Mouse (Mus musculus): ENCODE results near the gene Gm21988. TPM values are rescaled to one million over a fixed set of nuclear protein-coding genes. Genes with fewer than 3 reads are reported as not detected.
A peak's percentile ranks its signal among the peaks of the same experiment; 100 is the strongest.

The Gm21988 gene
- polyA plus RNA-seq, 1 experiment, result not detected

DNA sequence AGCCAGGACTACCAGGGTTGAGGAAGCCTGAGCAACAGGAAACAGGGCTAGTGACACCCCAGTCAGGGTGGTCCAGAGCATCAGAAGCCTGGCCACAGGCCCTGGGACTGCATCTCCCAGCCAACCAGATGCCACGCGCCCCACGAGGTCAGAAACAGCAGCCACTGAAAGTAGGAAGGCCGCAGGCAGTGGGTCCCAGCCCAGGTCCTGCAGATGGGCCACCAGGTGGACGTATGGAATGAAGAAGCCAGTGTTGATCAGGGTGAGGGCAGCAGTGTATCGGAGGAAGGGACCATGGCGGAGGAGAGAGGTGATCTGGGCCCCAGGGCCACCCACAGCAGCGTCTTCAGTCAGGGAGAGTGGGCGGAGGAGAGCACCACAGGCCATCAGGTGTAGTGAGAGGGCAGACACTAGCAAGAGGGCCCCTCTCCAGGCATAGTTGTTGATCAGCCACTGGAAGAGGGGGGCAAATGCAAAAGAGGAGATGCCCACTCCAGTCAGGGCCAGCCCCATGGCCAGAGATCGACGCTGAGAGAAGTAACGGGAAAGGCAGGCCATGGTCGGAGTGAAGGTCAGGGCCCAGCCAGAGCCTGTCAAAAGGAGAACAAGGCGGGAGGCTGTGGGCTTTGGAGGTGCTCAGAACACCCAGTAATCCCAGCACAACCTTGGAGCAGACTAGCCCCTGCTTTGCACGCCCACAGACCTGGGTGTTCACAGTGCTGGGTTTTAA, 20.7 kb downstream of the Gm21988 start:
- 85% methylated on average over 15 of the region's 15 CpGs for WGBS
- Histone ChIP-seq H3K27ac (ENCODE audit: control insufficient read depth, insufficient read depth, low read depth, low read length, poor library complexity) (no peak overlapping the region), H3K4me3 (replicated peaks; ENCODE audit: control insufficient read depth, low read depth, low read length) (no peak overlapping the region), H3K4me1 (ENCODE audit: control insufficient read depth, insufficient read depth, low read length) (peaks cover 4% of the 10 kb centered on the region; the same call in 1 of the 2 replicates)
- TF ChIP-seq POLR2A (IDR thresholded peaks at IDR 0.05; ENCODE audit: borderline replicate concordance, control insufficient read depth, low read depth, low read length) (no peak), CTCF (IDR thresholded peaks at IDR 0.05; ENCODE audit: control insufficient read depth, insufficient read depth, low read length) (no peak)

DNA sequence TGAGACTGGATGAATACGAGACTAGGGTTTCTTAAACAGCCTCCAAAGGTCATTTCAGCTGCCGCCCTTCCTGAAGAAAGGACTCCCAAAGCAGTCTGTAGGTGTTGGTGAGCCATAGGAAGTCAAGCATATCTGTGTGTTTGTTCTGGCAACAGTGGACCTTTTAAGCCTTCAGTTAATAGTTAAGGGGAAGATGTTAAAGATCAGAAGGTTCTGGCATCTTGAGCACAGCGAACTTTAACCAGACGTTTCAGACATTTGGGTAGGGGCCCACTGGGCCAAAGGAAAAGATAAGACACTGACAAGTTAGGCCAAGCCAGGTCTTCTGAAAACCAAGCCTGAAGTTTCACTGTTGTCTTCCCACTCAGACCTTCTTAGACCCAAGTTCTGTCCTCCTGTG, 21.6 kb downstream of the Gm21988 start:
- Histone ChIP-seq H3K4me3 (replicated peaks; ENCODE audit: control insufficient read depth, low read depth, low read length) (no peak overlapping the region), H3K4me1 (ENCODE audit: control insufficient read depth, insufficient read depth, low read length) (peaks cover 1% of the 10 kb centered on the region; the same call in 1 of the 2 replicates), H3K27ac (ENCODE audit: control insufficient read depth, insufficient read depth, low read depth, low read length, poor library complexity) (no peak overlapping the region)
- WGBS, result 81% methylated on average over 4 of the region's 4 CpGs
- TF ChIP-seq CTCF (IDR thresholded peaks at IDR 0.05; ENCODE audit: control insufficient read depth, insufficient read depth, low read length) (no peak), POLR2A (IDR thresholded peaks at IDR 0.05; ENCODE audit: borderline replicate concordance, control insufficient read depth, low read depth, low read length) (no peak)

DNA sequence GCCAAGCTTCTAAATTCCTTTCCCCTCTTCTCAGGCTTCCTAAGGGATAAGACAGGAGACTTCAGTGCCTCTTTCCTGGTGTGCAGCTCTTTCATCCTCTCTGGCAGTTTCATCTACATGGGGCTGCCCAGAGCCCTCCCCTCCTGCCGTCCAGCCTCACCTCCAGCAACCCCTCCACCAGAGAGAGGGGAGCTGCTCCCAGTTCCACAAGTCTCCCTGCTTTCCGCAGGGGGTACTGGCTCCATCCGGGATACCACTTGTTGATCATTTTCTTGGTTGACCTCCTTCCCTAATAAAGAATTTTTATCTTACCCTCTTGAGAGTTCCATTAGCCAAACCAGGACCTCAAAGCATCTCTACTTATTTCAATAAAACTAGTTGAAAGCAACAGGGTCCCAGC, 23.5 kb downstream of the Gm21988 start:
- H3K4me1 ChIP-seq (ENCODE audit: control insufficient read depth, insufficient read depth, low read length), result 0 out of 2 replicates have a peak, but pooled peaks cover 1% of the 10 kb centered on the region
- no peak overlapping the region for H3K27ac ChIP-seq (ENCODE audit: control insufficient read depth, insufficient read depth, low read depth, low read length, poor library complexity)
- no peak for TF ChIP-seq CTCF (IDR thresholded peaks at IDR 0.05; ENCODE audit: control insufficient read depth, insufficient read depth, low read length)
- no peak for TF ChIP-seq POLR2A (IDR thresholded peaks at IDR 0.05; ENCODE audit: borderline replicate concordance, control insufficient read depth, low read depth, low read length)
- no peak overlapping the region for H3K4me3 ChIP-seq (replicated peaks; ENCODE audit: control insufficient read depth, low read depth, low read length)
- WGBS, result 79% methylated on average over 3 of the region's 3 CpGs

DNA sequence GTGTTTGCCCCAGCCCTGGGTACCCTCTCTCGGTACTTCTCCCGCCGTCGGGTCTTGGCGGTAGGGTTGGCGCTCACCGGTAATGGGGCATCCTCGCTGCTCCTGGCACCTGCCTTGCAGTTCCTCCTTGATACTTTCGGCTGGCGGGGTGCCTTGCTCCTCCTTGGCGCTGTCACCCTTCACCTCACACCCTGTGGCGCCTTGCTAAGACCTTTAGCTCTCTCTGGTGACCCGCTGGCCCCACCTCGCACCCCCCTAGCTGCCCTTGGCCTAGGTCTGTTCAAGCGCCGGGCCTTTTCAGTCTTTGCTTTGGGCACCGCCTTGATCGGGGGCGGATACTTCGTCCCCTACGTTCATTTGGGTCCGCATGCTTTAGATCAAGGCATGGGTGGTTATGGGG, 24.3 kb downstream of the Gm21988 start:
- no peak for TF ChIP-seq CTCF (IDR thresholded peaks at IDR 0.05; ENCODE audit: control insufficient read depth, insufficient read depth, low read length)
- TF ChIP-seq POLR2A (IDR thresholded peaks at IDR 0.05; ENCODE audit: borderline replicate concordance, control insufficient read depth, low read depth, low read length), result no peak
- Histone ChIP-seq H3K4me1 (ENCODE audit: control insufficient read depth, insufficient read depth, low read length) (0 out of 2 replicates have a peak, but pooled peaks cover 1% of the 10 kb centered on the region), H3K4me3 (replicated peaks; ENCODE audit: control insufficient read depth, low read depth, low read length) (no peak overlapping the region), H3K27ac (ENCODE audit: control insufficient read depth, insufficient read depth, low read depth, low read length, poor library complexity) (no peak overlapping the region)
- WGBS, result 36% methylated on average over 22 of the region's 22 CpGs

DNA sequence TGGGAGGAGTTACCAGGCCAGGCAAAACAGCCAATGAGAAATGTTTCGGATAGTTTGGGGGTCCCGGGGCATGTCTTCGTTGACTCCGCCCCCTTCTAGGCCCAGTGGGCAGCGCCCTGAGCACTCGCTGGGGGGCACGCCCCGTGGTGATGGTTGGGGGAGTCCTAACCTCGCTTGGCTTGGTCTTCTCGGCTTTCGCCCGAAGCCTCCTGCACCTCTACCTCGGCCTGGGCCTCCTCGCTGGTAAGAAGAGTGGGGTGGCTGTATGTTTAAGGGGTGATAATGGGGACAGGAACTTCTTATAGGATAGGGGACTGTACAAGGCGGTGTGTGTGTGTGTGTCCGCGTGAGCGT, 24.8 kb downstream of the Gm21988 start:
- Histone ChIP-seq H3K4me3 (replicated peaks; ENCODE audit: control insufficient read depth, low read depth, low read length) (no peak overlapping the region), H3K27ac (ENCODE audit: control insufficient read depth, insufficient read depth, low read depth, low read length, poor library complexity) (no peak overlapping the region), H3K4me1 (ENCODE audit: control insufficient read depth, insufficient read depth, low read length) (no peaks in the 10 kb centered on the region)
- 13% methylated on average over 18 of the region's 18 CpGs for WGBS
- no peak for TF ChIP-seq POLR2A (IDR thresholded peaks at IDR 0.05; ENCODE audit: borderline replicate concordance, control insufficient read depth, low read depth, low read length)
- TF ChIP-seq CTCF (IDR thresholded peaks at IDR 0.05; ENCODE audit: control insufficient read depth, insufficient read depth, low read length), result no peak

DNA sequence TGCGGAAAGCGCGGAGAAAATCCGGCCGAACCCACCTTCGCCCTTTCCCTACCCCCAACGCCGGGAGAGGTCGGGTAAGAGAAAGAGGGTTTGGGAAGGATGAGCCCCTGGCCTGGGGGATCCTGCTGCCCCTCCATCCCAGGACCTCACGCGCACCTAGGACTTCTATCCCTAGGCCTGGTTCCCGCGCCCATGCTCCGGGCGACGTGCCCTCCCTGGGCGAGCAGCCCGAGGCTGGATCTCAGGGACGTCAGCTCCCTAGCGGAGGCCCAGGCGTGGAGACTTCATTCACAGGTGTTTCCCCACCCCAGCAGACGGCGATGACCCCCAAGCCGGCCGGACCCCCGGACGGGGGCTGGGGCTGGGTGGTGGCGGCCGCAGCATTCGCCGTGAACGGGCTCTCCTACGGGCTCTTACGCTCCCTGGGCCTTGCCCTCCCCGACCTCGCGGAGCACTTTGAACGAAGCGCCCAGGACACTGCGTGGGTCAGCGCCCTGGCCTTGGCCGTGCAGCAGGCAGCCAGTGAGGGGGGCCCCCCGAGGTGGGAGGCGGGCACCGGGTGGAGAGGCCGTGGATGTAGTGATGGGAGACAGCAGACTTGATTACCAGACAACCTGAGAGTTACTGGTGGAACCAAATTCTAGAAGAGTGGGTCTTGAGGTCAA, 25.3 kb downstream of the Gm21988 start:
- Histone ChIP-seq H3K4me1 (ENCODE audit: control insufficient read depth, insufficient read depth, low read length) (no peaks in the 10 kb centered on the region), H3K27ac (ENCODE audit: control insufficient read depth, insufficient read depth, low read depth, low read length, poor library complexity) (no peak overlapping the region), H3K4me3 (replicated peaks; ENCODE audit: control insufficient read depth, low read depth, low read length) (no peak overlapping the region)
- no peak for TF ChIP-seq CTCF (IDR thresholded peaks at IDR 0.05; ENCODE audit: control insufficient read depth, insufficient read depth, low read length)
- TF ChIP-seq POLR2A (IDR thresholded peaks at IDR 0.05; ENCODE audit: borderline replicate concordance, control insufficient read depth, low read depth, low read length), result no peak
- 2% methylated on average over 46 of the region's 46 CpGs for WGBS

DNA sequence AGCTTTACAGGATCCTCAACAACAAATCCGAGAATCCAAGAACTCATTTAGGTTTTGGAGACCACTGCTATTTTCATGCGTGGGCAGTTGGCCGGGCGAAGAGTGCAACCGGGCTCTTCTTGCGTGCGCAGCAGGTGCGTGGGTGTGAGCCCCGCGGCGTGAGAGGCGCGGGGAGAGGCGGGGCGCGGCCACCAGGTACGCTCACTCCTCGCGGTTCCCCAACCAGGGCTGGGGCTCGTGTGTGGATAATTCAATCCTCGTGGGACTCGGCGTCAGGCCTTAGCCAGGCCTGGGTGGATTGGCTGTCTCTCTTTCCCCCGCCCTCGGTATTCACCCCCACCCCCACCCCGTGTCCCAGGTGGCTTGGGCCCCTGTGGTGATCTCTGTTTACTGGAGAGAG, 25.9 kb downstream of the Gm21988 start:
- TF ChIP-seq CTCF (IDR thresholded peaks at IDR 0.05; ENCODE audit: control insufficient read depth, insufficient read depth, low read length) (no peak), POLR2A (IDR thresholded peaks at IDR 0.05; ENCODE audit: borderline replicate concordance, control insufficient read depth, low read depth, low read length) (no peak)
- 7% methylated on average over 26 of the region's 26 CpGs for WGBS
- no peak overlapping the region for H3K4me3 ChIP-seq (replicated peaks; ENCODE audit: control insufficient read depth, low read depth, low read length)

DNA sequence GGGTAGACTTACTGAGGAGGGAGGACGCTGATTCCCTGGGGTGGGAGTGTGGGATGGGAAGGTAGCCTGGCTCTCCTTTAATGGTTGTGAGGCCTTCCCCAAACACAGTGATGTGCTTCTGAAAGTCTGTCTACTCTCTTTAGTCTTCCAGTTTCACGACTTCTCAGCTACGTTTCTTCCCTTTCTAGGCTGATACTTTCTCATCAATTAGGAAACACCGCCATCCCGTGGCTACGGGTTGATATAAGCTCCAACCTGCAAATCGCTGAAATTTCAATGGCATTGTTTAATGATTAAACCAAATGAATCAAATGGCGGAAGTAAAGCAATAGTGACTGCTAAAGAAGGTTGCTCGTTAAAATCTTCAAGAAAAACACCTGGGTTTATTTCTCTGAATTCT, 26.7 kb downstream of the Gm21988 start:
- H3K4me1 ChIP-seq (ENCODE audit: control insufficient read depth, insufficient read depth, low read length), result no peaks in the 10 kb centered on the region
- TF ChIP-seq POLR2A (IDR thresholded peaks at IDR 0.05; ENCODE audit: borderline replicate concordance, control insufficient read depth, low read depth, low read length), result no peak
- TF ChIP-seq CTCF (IDR thresholded peaks at IDR 0.05; ENCODE audit: control insufficient read depth, insufficient read depth, low read length), result 0 out of 2 replicates have a peak, but pooled peaks have one; percentile 19
- H3K27ac ChIP-seq (ENCODE audit: control insufficient read depth, insufficient read depth, low read depth, low read length, poor library complexity), result no peak overlapping the region
- H3K4me3 ChIP-seq (replicated peaks; ENCODE audit: control insufficient read depth, low read depth, low read length), result no peak overlapping the region
- 7% methylated on average over 9 of the region's 9 CpGs for WGBS

More for the DNA sequence above, 25.9 kb downstream of the Gm21988 start:
- Histone ChIP-seq H3K4me1 (ENCODE audit: control insufficient read depth, insufficient read depth, low read length) (no peaks in the 10 kb centered on the region), H3K27ac (ENCODE audit: control insufficient read depth, insufficient read depth, low read depth, low read length, poor library complexity) (no peak overlapping the region)
